Mouse (Mus musculus) adrenal gland, postnatal 4 days (tissue): Measurements from ENCODE around the gene Abracl. TPM values are rescaled to one million over a fixed set of nuclear protein-coding genes. Genes with fewer than 3 reads are reported as not detected.
A peak's percentile ranks its signal among the peaks of the same experiment; 100 is the strongest.

Source experiments
- DNase-seq, 2 experiments: peaks; one replicate each; pipeline ENCODE4 v3.0.0; 2021 to 2022; ENCODE audit warnings: low spot score in 2 of 2, mixed read lengths in 2 of 2
- total RNA-seq, 2 experiments: library from RNA; stranded (reverse); gene quantifications; 2 replicates each; pipeline ENCODE4 v1.2.3; 2021

Gene Abracl
- total RNA-seq, 2 experiments from 2014 or later, result 36.0 to 47.4 TPM

DNA sequence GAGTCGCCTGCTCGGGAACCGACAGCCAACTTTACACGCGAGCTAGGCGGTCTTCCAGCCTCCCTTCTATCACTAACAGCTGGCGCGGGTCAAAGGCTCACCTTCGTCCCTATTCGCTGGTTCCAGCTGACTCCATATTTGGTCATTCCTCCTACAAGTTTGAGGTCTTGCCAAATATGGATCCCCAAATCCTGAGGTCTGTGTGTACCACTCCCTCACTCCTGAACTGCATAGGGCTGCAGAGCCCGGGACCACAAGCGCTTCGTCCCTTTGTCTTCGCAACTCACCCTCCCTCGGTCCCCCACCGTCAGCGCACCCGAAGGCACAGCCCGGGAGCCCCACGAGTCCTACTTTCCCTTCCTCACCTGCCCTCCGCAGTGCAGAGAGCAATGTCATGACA is 776 bp downstream of the Abracl start:
- DNase-seq, result peak in 1 of 2 experiments; percentile 55

- no peak for DNase-seq
Measured at GRCm38 (mm10) chr10:18021576-18022311, 1.3 kb downstream of the Abracl start.

DNA sequence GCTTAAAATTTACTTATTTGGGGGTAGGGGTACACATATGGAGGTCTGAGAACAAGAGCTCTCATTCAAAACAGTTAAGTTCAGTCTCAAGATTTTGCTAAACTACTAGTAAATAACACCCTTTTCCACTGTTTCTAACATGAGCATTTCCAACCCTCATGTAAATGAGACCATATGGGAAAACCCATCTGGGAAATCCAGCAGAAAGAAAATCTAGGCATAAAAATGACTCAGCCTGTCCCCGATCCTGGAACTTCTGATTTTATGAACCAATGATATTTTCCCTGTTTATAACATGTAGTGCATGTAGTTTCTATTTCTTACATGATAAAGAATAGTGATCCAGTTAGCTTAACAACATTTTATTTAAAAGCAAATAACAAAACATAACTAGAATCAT is 2.2 kb downstream of the Abracl start:
- no peak for DNase-seq

GRCm38 (mm10) chr10:18020443-18020842 is 2.6 kb downstream of the Abracl start:
- DNase-seq, result no peak

GRCm38 (mm10) chr10:18011761-18012160 is 11.3 kb downstream of the Abracl start:
- DNase-seq, result no peak

DNA sequence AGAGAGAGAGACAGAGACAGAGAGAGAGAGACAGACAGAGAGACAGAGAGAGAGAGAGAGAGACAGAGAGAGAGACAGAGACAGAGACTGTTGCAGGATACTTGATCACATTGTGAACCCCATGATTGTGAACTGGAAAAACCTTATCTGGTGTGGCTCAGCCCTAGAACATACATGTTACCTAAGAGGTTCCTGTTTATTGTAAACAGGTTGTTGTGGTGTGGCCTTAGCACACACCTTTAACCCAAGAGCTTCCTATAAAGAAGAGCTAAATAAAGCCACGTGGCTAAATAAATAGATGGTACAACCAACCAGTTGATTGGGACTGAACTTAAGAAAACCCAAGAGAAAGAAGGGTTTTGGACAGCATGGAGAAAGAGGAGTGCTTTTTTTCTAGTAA is 13.3 kb downstream of the Abracl start:
- no peak for DNase-seq

- DNase-seq, result no peak
Measured at GRCm38 (mm10) chr10:18008118-18008517, 15.0 kb downstream of the Abracl start.

DNA sequence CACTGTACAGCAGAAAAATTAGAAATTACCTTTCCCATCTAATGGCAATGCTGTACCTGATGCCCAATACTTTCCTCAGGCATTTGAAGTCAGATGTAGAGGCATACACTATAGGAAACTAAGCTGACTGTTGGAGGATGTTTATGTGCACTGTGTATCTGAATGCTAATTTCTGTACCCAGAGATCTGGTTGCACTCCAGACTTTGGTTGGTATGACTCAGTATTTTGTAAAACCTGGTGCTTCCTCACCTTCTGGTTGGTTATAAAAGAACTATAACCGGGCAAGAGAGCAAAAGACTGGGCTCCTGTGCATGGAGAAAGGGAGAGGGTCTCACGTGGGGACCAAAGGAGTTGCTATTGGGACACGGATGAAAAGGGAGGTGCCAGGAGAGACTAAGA is 15.8 kb downstream of the Abracl start:
- DNase-seq, result no peak

GRCm38 (mm10) chr10:18006756-18007155 is 16.3 kb downstream of the Abracl start:
- DNase-seq, result no peak

- DNase-seq, result no peak
Measured at GRCm38 (mm10) chr10:18005136-18005955, 17.7 kb downstream of the Abracl start.

DNA sequence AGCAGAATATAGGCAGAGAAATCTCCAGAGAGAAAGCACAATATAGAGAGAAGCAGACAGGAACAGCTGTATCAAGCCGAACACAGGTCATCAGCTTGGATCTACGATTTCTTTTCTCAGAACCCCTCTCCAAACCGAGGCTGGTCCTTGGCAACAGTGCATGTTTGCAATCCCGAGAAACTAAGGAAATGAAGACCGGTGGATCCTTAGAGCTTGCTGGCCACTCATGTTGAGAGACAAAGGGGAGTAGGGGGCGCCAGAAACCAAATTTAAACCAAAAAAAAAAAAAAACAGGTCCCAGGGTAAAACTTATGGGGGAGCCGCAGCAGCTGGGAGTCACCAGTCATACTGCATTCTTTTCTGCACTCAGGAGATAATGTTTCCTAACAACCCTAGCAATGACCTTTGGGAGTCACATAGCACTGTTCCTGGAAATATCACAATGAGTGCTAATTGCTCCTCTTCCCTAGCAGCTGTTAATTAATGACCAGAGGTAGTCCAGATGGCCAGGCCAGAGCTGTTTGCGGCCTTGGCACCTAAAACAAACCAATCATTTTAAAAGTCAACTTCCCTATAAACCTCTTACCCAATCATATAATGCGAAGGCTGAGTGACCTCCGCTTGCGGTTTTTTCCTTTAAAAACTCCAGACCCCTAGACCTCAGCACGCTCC is 19.0 kb downstream of the Abracl start:
- no peak for DNase-seq

GRCm38 (mm10) chr10:17990576-17990975 is 32.5 kb downstream of the Abracl start:
- DNase-seq, result no peak

DNA sequence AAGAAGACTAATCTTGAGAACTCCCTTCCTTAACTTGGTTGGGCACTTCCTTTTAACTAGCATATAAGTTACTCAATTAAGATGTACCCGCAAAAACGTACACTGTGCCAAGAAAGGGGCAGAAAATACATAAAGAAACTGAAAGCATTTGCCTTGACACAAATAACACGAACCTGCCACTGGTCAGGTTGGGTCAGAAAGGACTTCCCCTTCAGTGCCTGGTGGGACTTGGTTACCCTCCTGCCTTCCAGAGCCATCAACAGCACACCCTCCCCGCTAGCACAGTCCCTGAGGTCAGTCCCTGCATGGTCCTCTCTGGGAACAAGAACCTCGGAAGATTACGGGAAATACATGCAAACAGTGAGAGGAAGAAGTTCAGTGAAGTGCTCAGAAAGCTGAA is 34.0 kb downstream of the Abracl start:
- DNase-seq, result no peak

DNA sequence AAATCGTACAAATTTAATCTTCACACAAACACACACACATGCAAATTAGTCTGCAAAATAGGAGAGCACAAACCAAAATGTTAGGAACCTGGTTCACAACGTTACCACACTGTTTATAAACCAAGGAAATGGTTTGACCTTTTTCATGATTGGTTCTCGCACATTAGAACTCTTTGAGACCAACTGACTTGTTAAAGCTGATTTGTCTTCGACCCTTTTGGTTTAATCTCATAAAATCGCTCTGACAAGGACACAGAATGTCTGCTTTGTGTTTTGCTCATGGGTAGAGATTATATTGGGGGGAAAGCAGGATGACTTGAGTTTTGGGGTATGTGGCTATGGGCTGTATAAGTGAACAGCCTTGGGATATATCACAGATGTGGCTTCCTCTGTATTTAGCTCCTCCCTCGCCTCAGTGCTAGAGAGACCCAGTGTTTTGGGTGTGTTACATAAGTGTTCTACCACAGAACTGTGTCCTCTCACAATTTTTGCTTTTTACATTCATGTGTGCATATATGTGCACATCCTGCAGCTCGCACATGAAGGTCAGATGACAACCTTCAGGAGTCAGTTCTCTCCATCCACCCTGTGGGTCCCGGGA is 35.2 kb downstream of the Abracl start:
- no peak for DNase-seq

DNA sequence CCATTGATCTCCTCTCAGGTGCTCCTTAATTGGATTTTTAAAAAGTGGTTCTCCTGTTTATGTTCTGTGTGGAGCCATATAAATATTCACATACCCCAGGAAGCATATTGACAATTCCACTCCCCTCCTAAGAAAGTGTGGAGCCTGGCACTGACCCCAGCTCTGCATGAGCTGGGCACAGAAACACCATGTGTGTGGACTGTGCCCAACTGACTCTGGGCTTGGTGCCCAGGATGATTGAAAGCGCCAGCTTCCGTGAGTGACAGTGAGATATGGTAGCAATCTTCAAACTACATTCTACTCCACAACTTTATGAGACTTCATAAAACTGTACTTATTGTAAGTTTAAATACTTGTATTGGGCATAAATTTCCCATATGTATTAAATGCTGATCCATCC is 39.8 kb downstream of the Abracl start:
- DNase-seq, result no peak

- DNase-seq, result no peak
Measured at GRCm38 (mm10) chr10:17966090-17966489, 57.0 kb downstream of the Abracl start.

Other genes starting within 250 kb of the Abracl start
- 1 to 10 TPM; 1.7 to 3.2 TPM for gene Txlnb, start 227.1 kb downstream of the Abracl start, total RNA-seq
- gene Heca, start 75.2 kb downstream of the Abracl start, total RNA-seq, result 10 to 100 TPM; 45.7 to 48.6 TPM
- gene Reps1, start 32.6 kb upstream of the Abracl start, total RNA-seq, result 10 to 100 TPM; 52.1 to 57.7 TPM
- under 1 TPM in 1 of 2 experiments, not detected in 1; 0.31 TPM for gene Ect2l, start 187.6 kb upstream of the Abracl start, total RNA-seq
- gene Ccdc28a, start 211.7 kb upstream of the Abracl start, total RNA-seq, result 10 to 100 TPM; 10.3 to 10.7 TPM